Comparison of ENCODE assay signal across 23 mouse cellular contexts in the genomic region with DNA sequence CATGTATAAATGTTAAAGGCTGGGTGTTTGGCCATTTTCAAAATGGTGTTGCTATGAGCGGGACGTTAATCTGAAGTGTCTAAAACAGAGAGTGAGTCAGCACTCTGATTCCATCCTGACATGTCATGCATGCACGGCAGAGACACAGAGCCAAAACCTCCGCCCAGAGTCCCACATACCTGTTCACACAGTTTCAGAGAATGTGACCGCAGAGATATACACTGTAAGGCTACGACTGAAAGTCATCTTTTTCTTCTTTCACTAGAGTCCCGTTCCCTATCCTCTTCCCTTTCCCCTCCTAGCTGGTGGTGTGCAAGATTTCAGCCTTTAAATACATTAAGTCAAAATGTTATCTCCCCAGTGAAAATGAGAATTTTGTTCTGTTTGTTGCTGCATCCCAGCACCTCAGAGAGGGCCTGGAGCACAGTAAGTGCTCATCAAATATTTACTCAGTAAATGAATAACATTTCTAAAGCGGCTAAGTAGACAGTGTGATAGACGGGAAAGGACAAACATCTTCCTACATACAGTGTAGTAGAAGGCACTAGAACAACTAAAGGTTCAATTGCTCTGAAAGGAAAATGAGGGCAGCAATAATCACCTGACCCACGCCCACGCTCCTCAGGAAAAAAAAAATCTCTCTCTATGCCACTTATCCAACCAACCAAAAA. TPM values are rescaled to one million over a fixed set of nuclear protein-coding genes. Genes with fewer than 3 reads are reported as not detected.
DNase-seq lines count a peak whose midpoint lies in the region; ATAC-seq and TF ChIP-seq lines count a peak whose summit lies in the region.
"Had no signal": no experiment of that assay in that cellular context is flagged by ENCODE, and none has a peak within 500 bp of the region (broad histone marks: within the 10 kb centered on the region; RNA-seq: fewer than 3 reads in every experiment).

No protein-coding gene starts in this region.

- no peaks in the 10 kb centered on the region for H3K9me3 ChIP-seq in liver, embryonic 13.5 days (replicated peaks)
- H3K9me3 ChIP-seq: embryonic facial prominence, embryonic 10.5 days; forebrain, embryonic 15.5 days; hindbrain, embryonic 15.5 days; midbrain, embryonic 10.5 days; neural tube, embryonic 15.5 days had no signal

- 60% methylated on average over 11 of the region's 11 CpGs for whole genome bisulfite sequencing in liver, embryonic 13.5 days (ENCODE audit: insufficient replicate concordance)
- WGBS in small intestine, adult 2 months, result 31% methylated on average over 11 of the region's 11 CpGs

- no peak overlapping the region for H3K4me2 ChIP-seq in liver, embryonic 13.5 days
- H3K4me2 ChIP-seq: forebrain, embryonic 15.5 days; heart, embryonic 11.5 days; hindbrain, embryonic 15.5 days; neural tube, embryonic 15.5 days had no signal

- TF ChIP-seq CTCF in small intestine, adult 2 months (IDR thresholded peaks at IDR 0.05; ENCODE audit: extremely low read depth, insufficient read length, insufficient replicate concordance, low read depth, low read length), result no peak

- H3K36me3 ChIP-seq in liver, embryonic 13.5 days, result no peaks in the 10 kb centered on the region
- H3K36me3 ChIP-seq in small intestine, adult 2 months (ENCODE audit: control insufficient read depth, insufficient read depth, low read length), result no peaks in the 10 kb centered on the region
- H3K36me3 ChIP-seq: forebrain, embryonic 15.5 days; hindbrain, embryonic 15.5 days; neural tube, embryonic 15.5 days had no signal

- H3K27me3 ChIP-seq in liver, embryonic 13.5 days, result no peaks in the 10 kb centered on the region
- no peaks in the 10 kb centered on the region for H3K27me3 ChIP-seq in small intestine, adult 2 months (ENCODE audit: control insufficient read depth, insufficient read depth, low read length)
- H3K27me3 ChIP-seq: forebrain, embryonic 15.5 days; hindbrain, embryonic 15.5 days; neural tube, embryonic 15.5 days had no signal

- TF ChIP-seq POLR2A in small intestine, adult 2 months (IDR thresholded peaks at IDR 0.05; ENCODE audit: low read depth, low read length), result no peak

- ATAC-seq in liver, embryonic 13.5 days (ENCODE audit: low read depth), result peak; percentile 45; the same call in 1 of the 2 replicates
- no peak for ATAC-seq in granulocyte monocyte progenitor cell, adult 5-6 weeks (replicated peaks; ENCODE audit: poor library complexity, severe bottlenecking)
- ATAC-seq: forebrain, embryonic 15.5 days had no signal

- DNase-seq in adrenal gland, adult 2 months, result peak; percentile 26
- DNase-seq in adrenal gland, postnatal 4 days (ENCODE audit: low spot score in 2 of 2), result no peak
- DNase-seq in lung, adult 18-20 months, result peak; percentile 31 to 44
- DNase-seq in lung, postnatal 14 days, result no peak
- DNase-seq in liver, embryonic 13.5 days, result no peak
- no peak for DNase-seq in gastrocnemius, postnatal 25 days
- DNase-seq: cerebellum, adult 11 months; cerebellum, postnatal 36 days; gastrocnemius, adult 2 months; left cerebral cortex, postnatal 4 days; right cerebral cortex, postnatal 25 days had no signal

- no peak overlapping the region for H3K4me3 ChIP-seq in liver, embryonic 13.5 days (replicated peaks)
- H3K4me3 ChIP-seq in small intestine, adult 2 months (ENCODE audit: low read depth, low read length), result no peak overlapping the region
- H3K4me3 ChIP-seq: embryonic facial prominence, embryonic 10.5 days; erythroblast, embryonic 14.5 days; forebrain, embryonic 15.5 days; gastrocnemius, adult 2 months; hindbrain, embryonic 15.5 days; layer of hippocampus, adult 2 months; midbrain, embryonic 10.5 days; myocyte; neural tube, embryonic 15.5 days had no signal

- 0 out of 2 replicates have a peak, but pooled peaks cover 6% of the 10 kb centered on the region for H3K4me1 ChIP-seq in liver, embryonic 13.5 days (replicated peaks)
- H3K4me1 ChIP-seq in small intestine, adult 2 months (ENCODE audit: control insufficient read depth, insufficient read depth, insufficient read length, low read length), result peaks cover 12% of the 10 kb centered on the region; the same call in 1 of the 2 replicates
- H3K4me1 ChIP-seq: midbrain, embryonic 10.5 days had no signal

- H3K27ac ChIP-seq in liver, embryonic 13.5 days, result peak overlapping the region; percentile 67
- H3K27ac ChIP-seq in small intestine, adult 2 months (ENCODE audit: insufficient read depth, low read depth, low read length), result peak overlapping the region; percentile 27
- H3K27ac ChIP-seq: embryonic facial prominence, embryonic 10.5 days; forebrain, embryonic 15.5 days; hindbrain, embryonic 15.5 days; layer of hippocampus, adult 2 months; midbrain, embryonic 10.5 days; neural tube, embryonic 15.5 days had no signal

- H3K9ac ChIP-seq in liver, embryonic 13.5 days, result no peak overlapping the region
- H3K9ac ChIP-seq: forebrain, embryonic 15.5 days; hindbrain, embryonic 15.5 days; neural tube, embryonic 15.5 days had no signal

RNA-seq across cellular contexts. Expression of a gene that starts 59.5 kb away (rescaled TPM):
- total RNA-seq in adrenal gland, adult 2 months (2021), result 10 to 100 TPM; 43.8 to 50.4 TPM
- 7.9 and 11.3 TPM in 2 replicates for polyA plus RNA-seq in adrenal gland, adult 2 months (2012; rRNA removed)
- total RNA-seq in adrenal gland, postnatal 4 days (2021), result 10 to 100 TPM; 79.8 to 88.2 TPM
- 6.3 and 10.2 TPM in 2 replicates for polyA plus RNA-seq in liver, embryonic 13.5 days (2015; fragmentation: Nextera tagmentation; extraction: Ambion mirVana)
- polyA plus RNA-seq in small intestine, adult 2 months (2012; rRNA removed), result 1.0 and 2.6 TPM in 2 replicates
- 2.6 and 4.4 TPM in 2 replicates for total RNA-seq in granulocyte monocyte progenitor cell, adult 5-6 weeks (2014; fragmentation: Nextera tagmentation)
- 5.5 and 13.1 TPM in 2 replicates for total RNA-seq in granulocyte monocyte progenitor cell, adult 5-6 weeks (2017)
- total RNA-seq in gastrocnemius, postnatal 25 days (2021), result 10 to 100 TPM; 10.7 to 14.6 TPM
- total RNA-seq: MEL had no signal
- polyA plus RNA-seq: erythroblast, embryonic 14.5 days had no signal

Comparison
In these comparisons a context has a peak if more than half of its experiments do, and no peak if none do; other contexts are left out.
1. DNase-seq: peak in adrenal gland, adult 2 months (single experiment) and lung, adult 18-20 months (2 of 2); none in adrenal gland, postnatal 4 days (0 of 2), lung, postnatal 14 days (single experiment), liver, embryonic 13.5 days (single experiment) and gastrocnemius, postnatal 25 days (single experiment).